ENCODE assay signal across 16 mouse cellular contexts in the genomic region with DNA sequence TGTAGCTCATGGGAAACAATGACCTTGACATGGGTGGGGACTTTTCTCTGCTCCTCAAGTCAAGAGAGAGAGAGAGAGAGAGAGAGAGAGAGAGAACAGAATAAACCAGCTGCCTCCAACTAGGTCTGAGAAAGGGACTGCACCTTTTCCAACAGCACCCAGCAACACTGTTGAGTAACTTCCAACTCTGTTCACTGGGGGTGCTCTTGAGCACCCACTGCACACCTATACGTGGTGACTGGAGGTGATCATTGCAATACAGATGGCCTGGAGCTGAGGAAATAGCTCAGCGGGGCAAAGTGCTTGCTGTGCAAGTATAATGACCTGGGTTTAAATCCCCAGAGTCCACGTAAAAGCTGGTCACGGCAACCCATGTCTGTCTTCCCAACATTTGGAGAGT. TPM values are rescaled to one million over a fixed set of nuclear protein-coding genes. Genes with fewer than 3 reads are reported as not detected.
DNase-seq lines count a peak whose midpoint lies in the region; ATAC-seq and TF ChIP-seq lines count a peak whose summit lies in the region.
"Had no signal": no experiment of that assay in that cellular context is flagged by ENCODE, and none has a peak within 500 bp of the region (broad histone marks: within the 10 kb centered on the region; RNA-seq: fewer than 3 reads in every experiment).

No protein-coding gene starts in this region.

- no peaks in the 10 kb centered on the region for H3K36me3 ChIP-seq in liver, embryonic 14.5 days (replicated peaks; ENCODE audit: control insufficient read depth, insufficient read depth, low read depth)
- peaks cover 5% of the 10 kb centered on the region; the same call in 1 of the 2 replicates for H3K36me3 ChIP-seq in liver, embryonic 12.5 days
- no peaks in the 10 kb centered on the region for H3K36me3 ChIP-seq in MEL (ENCODE audit: control insufficient read depth in 1 of 2, insufficient read depth in 2 of 2, low read length in 2 of 2)
- H3K36me3 ChIP-seq: embryonic facial prominence, embryonic 10.5 days; neural tube, embryonic 13.5 days had no signal

- DNase-seq in CD4-positive, CD25-positive, alpha-beta regulatory T cell, adult 2 months (ENCODE audit: low read depth, low spot score), result peak; percentile 28
- peak in 1 of 3 experiments; percentile 7 for DNase-seq in liver, embryonic 14.5 days (ENCODE audit: low read depth in 3 of 3, low spot score in 3 of 3)
- peak; percentile 62 for DNase-seq in MEL (ENCODE audit: low read depth, low spot score)
- no peak for DNase-seq in right cerebral cortex, postnatal 10 days (ENCODE audit: low spot score in 2 of 2)
- DNase-seq: adrenal gland, adult 2 months; cerebellum, adult 9-10 months; kidney, adult 8-10 months; spleen, adult 18-20 months had no signal

- no peak overlapping the region for H3K4me3 ChIP-seq in liver, embryonic 14.5 days (ENCODE audit: insufficient read depth in 1 of 2, low read depth in 2 of 2, low read length in 2 of 2)
- H3K4me3 ChIP-seq in liver, embryonic 12.5 days, result no peak overlapping the region
- no peak overlapping the region for H3K4me3 ChIP-seq in MEL (ENCODE audit: control insufficient read depth in 1 of 2, insufficient read depth in 1 of 2, low read depth in 2 of 2, low read length in 2 of 2)
- H3K4me3 ChIP-seq: embryonic facial prominence, embryonic 10.5 days; liver, embryonic 15.5 days; neural tube, embryonic 13.5 days had no signal

- no peaks in the 10 kb centered on the region for H3K79me2 ChIP-seq in MEL (ENCODE audit: control insufficient read depth, insufficient read depth, low read length, poor library complexity)

- no peak for TF ChIP-seq POLR2A in MEL (IDR thresholded peaks at IDR 0.05; ENCODE audit: control insufficient read depth in 1 of 2, insufficient read depth in 1 of 2, low read depth in 1 of 2, low read length in 2 of 2, poor library complexity in 1 of 2)

- no peak for ATAC-seq in CD4-positive, CD25-positive, alpha-beta regulatory T cell, adult 4 months
- no peak for ATAC-seq in liver, embryonic 14.5 days (ENCODE audit: insufficient read depth)
- ATAC-seq in liver, embryonic 12.5 days, result no peak
- ATAC-seq in megakaryocyte-erythroid progenitor cell, adult 5-6 weeks (replicated peaks; ENCODE audit: low FRiP score, low TSS enrichment, poor library complexity, severe bottlenecking), result 0 out of 2 replicates have a peak, but pooled peaks have one; percentile 58
- no peak for ATAC-seq in frontal cortex, adult (ENCODE audit: low TSS enrichment)

- WGBS in liver, embryonic 14.5 days (ENCODE audit: insufficient replicate concordance), result 47% methylated on average over 4 of the region's 4 CpGs
- WGBS in liver, embryonic 12.5 days (ENCODE audit: insufficient replicate concordance), result 37% methylated on average over 4 of the region's 4 CpGs

- H3K4me2 ChIP-seq in liver, embryonic 14.5 days (ENCODE audit: low read depth), result no peak overlapping the region
- H3K4me2 ChIP-seq in liver, embryonic 12.5 days, result no peak overlapping the region
- H3K4me2 ChIP-seq: liver, embryonic 15.5 days; neural tube, embryonic 13.5 days had no signal

- no peaks in the 10 kb centered on the region for H3K4me1 ChIP-seq in liver, embryonic 14.5 days (replicated peaks; ENCODE audit: control insufficient read depth in 2 of 2, insufficient read depth in 2 of 2, low read length in 1 of 2)
- H3K4me1 ChIP-seq in liver, embryonic 12.5 days, result no peaks in the 10 kb centered on the region
- no peaks in the 10 kb centered on the region for H3K4me1 ChIP-seq in MEL (ENCODE audit: control insufficient read depth in 1 of 2, insufficient read depth in 2 of 2, low read length in 2 of 2)
- H3K4me1 ChIP-seq: liver, embryonic 15.5 days; neural tube, embryonic 13.5 days had no signal

- TF ChIP-seq RAD21 in MEL (IDR thresholded peaks at IDR 0.05; ENCODE audit: low read depth, low read length), result peak; percentile 6

- H3K27ac ChIP-seq in liver, embryonic 14.5 days, result no peak overlapping the region
- H3K27ac ChIP-seq in liver, embryonic 12.5 days, result no peak overlapping the region
- H3K27ac ChIP-seq in MEL (ENCODE audit: control insufficient read depth, low read depth, low read length), result no peak overlapping the region
- H3K27ac ChIP-seq: embryonic facial prominence, embryonic 10.5 days; liver, embryonic 15.5 days; neural tube, embryonic 13.5 days had no signal

- H3K9me3 ChIP-seq in liver, embryonic 14.5 days (ENCODE audit: control insufficient read depth, low read length), result no peaks in the 10 kb centered on the region
- no peaks in the 10 kb centered on the region for H3K9me3 ChIP-seq in liver, embryonic 12.5 days (replicated peaks)
- no peaks in the 10 kb centered on the region for H3K9me3 ChIP-seq in MEL (replicated peaks; ENCODE audit: insufficient read depth, low read length)
- H3K9me3 ChIP-seq: embryonic facial prominence, embryonic 10.5 days; liver, embryonic 15.5 days; neural tube, embryonic 13.5 days had no signal

- peak; percentile 28; the same call in 1 of the 2 replicates for TF ChIP-seq CTCF in liver, embryonic 14.5 days (IDR thresholded peaks at IDR 0.05; ENCODE audit: low read depth)
- peak; percentile 61 to 88 (median 65) for TF ChIP-seq CTCF in MEL (IDR thresholded peaks at IDR 0.05 in 2 of 3, conservative IDR thresholded peaks at IDR 0.05 in 1 of 3; ENCODE audit: control insufficient read depth in 1 of 3, insufficient read depth in 1 of 3, low read depth in 2 of 3, low read length in 3 of 3, poor library complexity in 1 of 3, severe bottlenecking in 1 of 3)

- no peak for TF ChIP-seq EP300 in liver, embryonic 14.5 days (IDR thresholded peaks at IDR 0.05; ENCODE audit: low read depth)
- TF ChIP-seq EP300 in MEL (IDR thresholded peaks at IDR 0.05; ENCODE audit: low read depth in 1 of 2, low read length in 2 of 2), result no peak

- no peak overlapping the region for H3K9ac ChIP-seq in liver, embryonic 14.5 days (replicated peaks)
- no peak overlapping the region for H3K9ac ChIP-seq in liver, embryonic 12.5 days
- no peak overlapping the region for H3K9ac ChIP-seq in MEL (ENCODE audit: control insufficient read depth, low read depth, low read length, poor library complexity, severe bottlenecking)
- H3K9ac ChIP-seq: liver, embryonic 15.5 days; neural tube, embryonic 13.5 days had no signal

- no peaks in the 10 kb centered on the region for H3K27me3 ChIP-seq in liver, embryonic 14.5 days (ENCODE audit: control insufficient read depth, insufficient read depth, low read length)
- peaks cover 8% of the 10 kb centered on the region; the same call in 1 of the 2 replicates for H3K27me3 ChIP-seq in liver, embryonic 12.5 days (replicated peaks)
- H3K27me3 ChIP-seq in MEL (ENCODE audit: control insufficient read depth in 1 of 2, insufficient read depth in 2 of 2, low read length in 2 of 2), result no peaks in the 10 kb centered on the region; a peak in 2 of 4 replicates
- H3K27me3 ChIP-seq: liver, embryonic 15.5 days had no signal

TF ChIP-seq in MEL, 35 proteins besides CTCF, POLR2A, EP300 and RAD21:
- TF ChIP-seq ZNF384 (IDR thresholded peaks at IDR 0.05; ENCODE audit: low read depth, low read length) (no peak), E2F4 (IDR thresholded peaks at IDR 0.05; ENCODE audit: borderline replicate concordance, low read depth, low read length) (no peak), GATA1 (IDR thresholded peaks at IDR 0.05; ENCODE audit: low read depth, low read length) (no peak)
TF ChIP-seq in MEL: peak in this region for 0.

RNA-seq across cellular contexts. Expression of a gene that starts 27.4 kb away (rescaled TPM):
- not detected for polyA plus RNA-seq in CD4-positive, CD25-positive, alpha-beta regulatory T cell, adult 4 months (2017; shearing (Covaris generic))
- polyA plus RNA-seq in liver, embryonic 14.5 days (2012; rRNA removed), result 12.0 and 12.4 TPM in 2 replicates
- polyA plus RNA-seq in liver, embryonic 14.5 days (2014; fragmentation: Nextera tagmentation; extraction: Ambion mirVana), result 4.1 and 7.8 TPM in 2 replicates
- polyA plus RNA-seq in liver, embryonic 12.5 days (2016; fragmentation: Nextera tagmentation; extraction: Ambion mirVana), result 4.9 and 5.3 TPM in 2 replicates
- total RNA-seq in MEL (2012; rRNA removed), result 0.12 TPM in 1 of 2 replicates, not detected in the other
- under 1 TPM in 1 of 2 experiments, not detected in 1; 0.04 TPM for polyA plus RNA-seq in MEL (2012; ENCODE audit: insufficient read depth in 1 of 2, insufficient read length in 2 of 2, low read depth in 1 of 2, low replicate concordance in 2 of 2, missing spikeins in 1 of 2)
- not detected in 2 replicates for total RNA-seq in megakaryocyte-erythroid progenitor cell, adult 5-6 weeks (2014; fragmentation: Nextera tagmentation)
- total RNA-seq in megakaryocyte-erythroid progenitor cell, adult 5-6 weeks (2017), result not detected in 2 replicates
- polyA plus RNA-seq: embryonic facial prominence, embryonic 10.5 days; heart, embryonic 14.5 days had no signal

RNA-seq across cellular contexts. Expression of a gene that starts 30.8 kb away (rescaled TPM):
- 10 to 100 TPM; 18.9 to 26.9 TPM for polyA plus RNA-seq in CD4-positive, CD25-positive, alpha-beta regulatory T cell, adult 4 months (2017; shearing (Covaris generic))
- 13.6 and 17.0 TPM in 2 replicates for polyA plus RNA-seq in liver, embryonic 14.5 days (2012; rRNA removed)
- polyA plus RNA-seq in liver, embryonic 14.5 days (2014; fragmentation: Nextera tagmentation; extraction: Ambion mirVana), result 12.9 and 14.9 TPM in 2 replicates
- polyA plus RNA-seq in liver, embryonic 12.5 days (2016; fragmentation: Nextera tagmentation; extraction: Ambion mirVana), result 48.0 and 52.5 TPM in 2 replicates
- 159 and 197 TPM in 2 replicates for total RNA-seq in MEL (2012; rRNA removed)
- 1,000 to 10,000 TPM in 1 of 2 experiments, 100 to 1,000 TPM in 1; 195 to 1,239 TPM for polyA plus RNA-seq in MEL (2012; ENCODE audit: insufficient read depth in 1 of 2, insufficient read length in 2 of 2, low read depth in 1 of 2, low replicate concordance in 2 of 2, missing spikeins in 1 of 2)
- 86.4 and 105 TPM in 2 replicates for total RNA-seq in megakaryocyte-erythroid progenitor cell, adult 5-6 weeks (2014; fragmentation: Nextera tagmentation)
- total RNA-seq in megakaryocyte-erythroid progenitor cell, adult 5-6 weeks (2017), result 76.8 and 89.3 TPM in 2 replicates

Comparison
In these comparisons a context has a peak if more than half of its experiments do, and no peak if none do; other contexts are left out.
1. DNase-seq: peak in CD4-positive, CD25-positive, alpha-beta regulatory T cell, adult 2 months (single experiment) and MEL (single experiment); none in right cerebral cortex, postnatal 10 days (0 of 2).